In genomic region chr17:25808789-25809605, GRCm38 (mm10) we compare ENCODE assay signal across 8 mouse cellular contexts. TPM values are rescaled to one million over a fixed set of nuclear protein-coding genes. Genes with fewer than 3 reads are reported as not detected.
DNase-seq lines count a peak whose midpoint lies in the region; ATAC-seq and TF ChIP-seq lines count a peak whose summit lies in the region.

TSS of gene Fbxl16 (plus strand) at chr17:25809085.

- WGBS in forebrain, embryonic 13.5 days, result under 1% methylated on average over 89 of the region's 100 CpGs
- WGBS in lung, adult 2 months, result 1% methylated on average over 86 of the region's 100 CpGs

- H3K4me3 ChIP-seq in ES-E14 (ENCODE audit: insufficient read depth in 1 of 2, low read depth in 1 of 2, low read length in 2 of 2, poor library complexity in 1 of 2, severe bottlenecking in 1 of 2), result peak within 1 kb of the TSS; percentile 68 to 76
- peak within 1 kb of the TSS; percentile 70 for H3K4me3 ChIP-seq in forebrain, embryonic 13.5 days
- peak within 1 kb of the TSS; percentile 58 for H3K4me3 ChIP-seq in lung, adult 2 months (replicated peaks; ENCODE audit: extremely low read depth, low read depth, low read length)

- H3K27me3 ChIP-seq in forebrain, embryonic 13.5 days, result peaks cover 3% of the 10 kb centered on the region; the same call in 1 of the 2 replicates

- peaks cover 0 to 5% of the 10 kb centered on the region in 2 experiments; a peak in 2 of 4 replicates for H3K4me1 ChIP-seq in ES-E14 (ENCODE audit: control insufficient read depth in 2 of 2, insufficient read depth in 2 of 2, low read length in 2 of 2, poor library complexity in 1 of 2)
- peaks cover 41% of the 10 kb centered on the region for H3K4me1 ChIP-seq in forebrain, embryonic 13.5 days
- H3K4me1 ChIP-seq in lung, adult 2 months (ENCODE audit: control insufficient read depth, insufficient read depth, low read length), result no peaks in the 10 kb centered on the region; the same call in 1 of the 2 replicates

- peak; percentile 84 for ATAC-seq in forebrain, embryonic 13.5 days

- H3K36me3 ChIP-seq in ES-E14 (ENCODE audit: control insufficient read depth, insufficient read depth, low read length, poor library complexity, severe bottlenecking), result no peaks in the 10 kb centered on the region
- no peaks in the 10 kb centered on the region for H3K36me3 ChIP-seq in forebrain, embryonic 13.5 days (ENCODE audit: poor library complexity, severe bottlenecking)

- TF ChIP-seq POLR2A in brain, embryonic 14.5 days (IDR thresholded peaks at IDR 0.05; ENCODE audit: borderline replicate concordance, extremely low read depth, insufficient read depth, insufficient read length, poor library complexity, severe bottlenecking), result peak; percentile 68
- TF ChIP-seq POLR2A in lung, adult 2 months (IDR thresholded peaks at IDR 0.05; ENCODE audit: borderline replicate concordance, extremely low read depth, low read depth, low read length), result no peak

- H3K27ac ChIP-seq in ES-E14 (ENCODE audit: insufficient read depth, low read depth, low read length, poor library complexity, severe bottlenecking), result no peak within 1 kb of the TSS
- peak within 1 kb of the TSS; percentile 95 for H3K27ac ChIP-seq in forebrain, embryonic 13.5 days

- peak within 1 kb of the TSS; percentile 69 for H3K9ac ChIP-seq in ES-E14 (ENCODE audit: insufficient read depth, low read depth, low read length, poor library complexity, severe bottlenecking)
- H3K9ac ChIP-seq in forebrain, embryonic 13.5 days, result peak within 1 kb of the TSS; percentile 89

- no peaks in the 10 kb centered on the region for H3K9me3 ChIP-seq in ES-E14 (ENCODE audit: control insufficient read depth, insufficient read depth, low read depth, low read length)
- H3K9me3 ChIP-seq in forebrain, embryonic 13.5 days (replicated peaks), result no peaks in the 10 kb centered on the region

- peak; percentile 17; the same call in 1 of the 2 replicates for TF ChIP-seq CTCF in brain, embryonic 14.5 days (IDR thresholded peaks at IDR 0.05; ENCODE audit: borderline replicate concordance, extremely low read depth, insufficient read depth, insufficient read length)
- no peak for TF ChIP-seq CTCF in lung, adult 2 months (IDR thresholded peaks at IDR 0.05; ENCODE audit: insufficient read depth, low read length)

- in situ Hi-C loops in ES-E14 (cut with MboI; ENCODE audit: low sequenced_read_pairs in 2 of 2, unreplicated experiment in 2 of 2), result no loop called here

- no peak for DNase-seq in ES-E14 (ENCODE audit: low read depth, low spot score)
- DNase-seq in brain, embryonic 14.5 days (ENCODE audit: low read depth), result peak; percentile 98
- DNase-seq in heart, postnatal 4 days, result peak; percentile 69
- DNase-seq in layer of hippocampus, adult 9-11 months, result peak; percentile 92
- DNase-seq in lung, adult 2 months, result peak; percentile 54
- peak; percentile 89 for DNase-seq in retina, postnatal 7 days (ENCODE audit: low read depth, low spot score)
- DNase-seq in spleen, adult 18-20 months, result no peak

- peak within 1 kb of the TSS; percentile 91 for H3K4me2 ChIP-seq in forebrain, embryonic 13.5 days

TF ChIP-seq in ES-E14, 5 proteins besides CTCF, POLR2A, EP300 and RAD21:
- TF ChIP-seq ZC3H11A (IDR thresholded peaks at IDR 0.05; ENCODE audit: borderline replicate concordance, low read depth, low read length), result no peak
- no peak for TF ChIP-seq HCFC1 (IDR thresholded peaks at IDR 0.05; ENCODE audit: borderline replicate concordance, insufficient read depth, low read length)
- no peak for TF ChIP-seq ZNF384 (IDR thresholded peaks at IDR 0.05; ENCODE audit: low read depth, low read length)
- TF ChIP-seq CHD2 (IDR thresholded peaks at IDR 0.05; ENCODE audit: low read depth, low read length), result no peak
- no peak for TF ChIP-seq MAFK (IDR thresholded peaks at IDR 0.05; ENCODE audit: insufficient read depth, low read depth, low read length)

RNA-seq across cellular contexts. Expression of gene Fbxl16, which starts in this region (rescaled TPM):
- 1.7 TPM in 2 replicates for total RNA-seq in ES-E14 (2012; rRNA removed)
- 91.8 and 101 TPM in 2 replicates for polyA plus RNA-seq in brain, embryonic 14.5 days (2012; rRNA removed)
- 22.7 and 25.2 TPM in 2 replicates for polyA plus RNA-seq in forebrain, embryonic 13.5 days (2015; fragmentation: Nextera tagmentation; extraction: Ambion mirVana)
- 1 to 10 TPM in 1 of 2 experiments, under 1 TPM in 1; 0.93 to 1.2 TPM for total RNA-seq in heart, postnatal 4 days (2021)
- 4.0 and 5.0 TPM in 2 replicates for polyA plus RNA-seq in lung, adult 2 months (2012; rRNA removed)

Comparison
In these comparisons a context has a peak if more than half of its experiments do, and no peak if none do; other contexts are left out.
1. DNase-seq: peak in brain, embryonic 14.5 days (single experiment), heart, postnatal 4 days (single experiment), layer of hippocampus, adult 9-11 months (single experiment), lung, adult 2 months (single experiment) and retina, postnatal 7 days (single experiment); none in ES-E14 (single experiment) and spleen, adult 18-20 months (0 of 2).
2. Peak in every context shown above with its lines, with median percentiles within 50 percentile points of each other: H3K4me3 ChIP-seq.